Mouse (Mus musculus): ENCODE data around the gene Srgap3. TPM values are rescaled to one million over a fixed set of nuclear protein-coding genes. Genes with fewer than 3 reads are reported as not detected.

The Srgap3 gene
- polyA plus RNA-seq, 1 experiment from 2014 or later, result 1.5 TPM

DNA sequence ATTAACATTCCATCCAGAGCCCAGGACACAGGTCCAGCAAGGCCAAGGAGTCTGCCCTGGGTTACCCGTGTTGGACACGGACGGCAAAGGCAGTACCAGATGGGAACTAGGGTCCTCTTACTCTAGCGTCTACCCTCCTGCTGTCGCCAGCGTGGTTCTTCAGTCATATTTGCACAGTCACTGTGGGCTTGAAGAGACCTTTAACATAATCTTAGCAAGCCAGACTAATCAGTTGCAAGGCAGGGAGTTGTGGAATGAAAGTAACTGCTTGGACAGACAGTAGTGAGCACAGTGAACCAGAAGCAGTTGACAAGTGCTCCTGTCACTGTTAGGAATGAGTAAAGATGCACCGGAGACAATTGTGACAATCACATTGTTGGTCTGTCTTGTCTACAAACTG, 173.3 kb downstream of the Srgap3 start:
- no peak for TF ChIP-seq CTCF (IDR thresholded peaks at IDR 0.05; ENCODE audit: low read depth)
- TF ChIP-seq EP300 (optimal IDR thresholded peaks at IDR 0.05), result no peak
- ATAC-seq (ENCODE audit: low FRiP score, low TSS enrichment), result no peak

GRCm38 (mm10) chr6:112770996-112771395, 176.1 kb downstream of the Srgap3 start:
- Histone ChIP-seq H3K36me3 (ENCODE audit: control insufficient read depth, insufficient read depth, low read length) (no peaks in the 10 kb centered on the region), H3K9ac (ENCODE audit: low read length) (no peak overlapping the region), H3K27me3 (ENCODE audit: control insufficient read depth, insufficient read depth, low read length) (no peaks in the 10 kb centered on the region), H3K27ac (replicated peaks) (no peak overlapping the region), H3K4me3 (ENCODE audit: low read depth, low read length) (no peak overlapping the region), H3K4me1 (replicated peaks; ENCODE audit: control insufficient read depth, insufficient read depth) (no peaks in the 10 kb centered on the region), H3K4me2 (replicated peaks; ENCODE audit: low read depth) (no peak overlapping the region), H3K9me3 (ENCODE audit: control insufficient read depth, low read length) (no peaks in the 10 kb centered on the region)
- ATAC-seq (ENCODE audit: low FRiP score, low TSS enrichment) (no peak), DNase-seq (ENCODE audit: low spot score) (no peak)
- WGBS, result 87% methylated on average over 2 of the region's 2 CpGs
- TF ChIP-seq CTCF (IDR thresholded peaks at IDR 0.05; ENCODE audit: low read depth), result no peak
- no peak for TF ChIP-seq EP300 (optimal IDR thresholded peaks at IDR 0.05)

More for the DNA sequence above, 173.3 kb downstream of the Srgap3 start:
- H3K27me3 ChIP-seq (ENCODE audit: control insufficient read depth, insufficient read depth, low read length), result no peaks in the 10 kb centered on the region
- no peaks in the 10 kb centered on the region for H3K9me3 ChIP-seq (ENCODE audit: control insufficient read depth, low read length)
- H3K9ac ChIP-seq (ENCODE audit: low read length), result no peak overlapping the region
- H3K4me2 ChIP-seq (replicated peaks; ENCODE audit: low read depth), result no peak overlapping the region
- DNase-seq (ENCODE audit: low spot score), result no peak
- no peak overlapping the region for H3K4me3 ChIP-seq (ENCODE audit: low read depth, low read length)
- H3K4me1 ChIP-seq (replicated peaks; ENCODE audit: control insufficient read depth, insufficient read depth), result no peaks in the 10 kb centered on the region
- WGBS, result 93% methylated on average over 7 of the region's 7 CpGs
- no peaks in the 10 kb centered on the region for H3K36me3 ChIP-seq (ENCODE audit: control insufficient read depth, insufficient read depth, low read length)
- H3K27ac ChIP-seq (replicated peaks), result no peak overlapping the region

DNA sequence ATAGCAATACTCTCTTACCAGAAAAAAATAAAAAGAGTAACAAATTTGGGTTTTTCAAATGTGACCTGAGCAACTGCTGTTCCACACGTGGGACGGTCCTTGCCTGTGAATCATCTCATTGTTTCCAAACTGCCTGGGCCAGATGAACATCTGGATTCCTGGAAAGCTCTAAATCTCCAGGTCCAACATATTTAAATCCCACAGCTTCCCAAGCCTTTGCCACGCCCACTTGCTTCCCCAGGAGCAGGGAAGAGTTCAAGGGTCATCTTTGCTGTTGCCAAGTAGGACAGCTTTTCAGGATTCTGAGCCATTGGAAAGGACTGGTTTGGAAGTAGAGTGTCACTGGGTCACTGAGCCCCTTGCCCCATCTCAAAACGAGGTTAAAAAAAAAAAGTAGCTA, 188.5 kb downstream of the Srgap3 start:
- Histone ChIP-seq H3K4me1 (replicated peaks; ENCODE audit: control insufficient read depth, insufficient read depth) (no peaks in the 10 kb centered on the region), H3K27me3 (ENCODE audit: control insufficient read depth, insufficient read depth, low read length) (no peaks in the 10 kb centered on the region), H3K9ac (ENCODE audit: low read length) (no peak overlapping the region), H3K4me2 (replicated peaks; ENCODE audit: low read depth) (no peak overlapping the region), H3K9me3 (ENCODE audit: control insufficient read depth, low read length) (no peaks in the 10 kb centered on the region), H3K4me3 (ENCODE audit: low read depth, low read length) (no peak overlapping the region), H3K36me3 (ENCODE audit: control insufficient read depth, insufficient read depth, low read length) (no peaks in the 10 kb centered on the region), H3K27ac (replicated peaks) (no peak overlapping the region)
- TF ChIP-seq CTCF (IDR thresholded peaks at IDR 0.05; ENCODE audit: low read depth) (no peak), EP300 (optimal IDR thresholded peaks at IDR 0.05) (no peak)
- DNase-seq (ENCODE audit: low spot score) (no peak), ATAC-seq (ENCODE audit: low FRiP score, low TSS enrichment) (no peak)
- 39% methylated on average over 4 of the region's 4 CpGs for WGBS

GRCm38 (mm10) chr6:112756866-112757265, 190.2 kb downstream of the Srgap3 start:
- Histone ChIP-seq H3K27ac (replicated peaks) (no peak overlapping the region), H3K27me3 (ENCODE audit: control insufficient read depth, insufficient read depth, low read length) (no peaks in the 10 kb centered on the region), H3K4me1 (replicated peaks; ENCODE audit: control insufficient read depth, insufficient read depth) (no peaks in the 10 kb centered on the region), H3K36me3 (ENCODE audit: control insufficient read depth, insufficient read depth, low read length) (no peaks in the 10 kb centered on the region), H3K9ac (ENCODE audit: low read length) (no peak overlapping the region), H3K4me3 (ENCODE audit: low read depth, low read length) (no peak overlapping the region), H3K4me2 (replicated peaks; ENCODE audit: low read depth) (no peak overlapping the region), H3K9me3 (ENCODE audit: control insufficient read depth, low read length) (no peaks in the 10 kb centered on the region)
- TF ChIP-seq CTCF (IDR thresholded peaks at IDR 0.05; ENCODE audit: low read depth), result no peak
- TF ChIP-seq EP300 (optimal IDR thresholded peaks at IDR 0.05), result no peak
- 34% methylated on average over 4 of the region's 4 CpGs for WGBS
- ATAC-seq (ENCODE audit: low FRiP score, low TSS enrichment) (no peak), DNase-seq (ENCODE audit: low spot score) (no peak)

GRCm38 (mm10) chr6:112754994-112755393, 192.1 kb downstream of the Srgap3 start:
- DNase-seq (ENCODE audit: low spot score) (no peak), ATAC-seq (ENCODE audit: low FRiP score, low TSS enrichment) (no peak)
- no peaks in the 10 kb centered on the region for H3K9me3 ChIP-seq (ENCODE audit: control insufficient read depth, low read length)
- no peaks in the 10 kb centered on the region for H3K27me3 ChIP-seq (ENCODE audit: control insufficient read depth, insufficient read depth, low read length)
- no peak overlapping the region for H3K27ac ChIP-seq (replicated peaks)
- TF ChIP-seq CTCF (IDR thresholded peaks at IDR 0.05; ENCODE audit: low read depth) (no peak), EP300 (optimal IDR thresholded peaks at IDR 0.05) (no peak)
- H3K4me3 ChIP-seq (ENCODE audit: low read depth, low read length), result no peak overlapping the region
- no peak overlapping the region for H3K9ac ChIP-seq (ENCODE audit: low read length)
- no peaks in the 10 kb centered on the region for H3K4me1 ChIP-seq (replicated peaks; ENCODE audit: control insufficient read depth, insufficient read depth)
- H3K36me3 ChIP-seq (ENCODE audit: control insufficient read depth, insufficient read depth, low read length), result no peaks in the 10 kb centered on the region
- WGBS, result 90% methylated on average over 6 of the region's 6 CpGs
- no peak overlapping the region for H3K4me2 ChIP-seq (replicated peaks; ENCODE audit: low read depth)

DNA sequence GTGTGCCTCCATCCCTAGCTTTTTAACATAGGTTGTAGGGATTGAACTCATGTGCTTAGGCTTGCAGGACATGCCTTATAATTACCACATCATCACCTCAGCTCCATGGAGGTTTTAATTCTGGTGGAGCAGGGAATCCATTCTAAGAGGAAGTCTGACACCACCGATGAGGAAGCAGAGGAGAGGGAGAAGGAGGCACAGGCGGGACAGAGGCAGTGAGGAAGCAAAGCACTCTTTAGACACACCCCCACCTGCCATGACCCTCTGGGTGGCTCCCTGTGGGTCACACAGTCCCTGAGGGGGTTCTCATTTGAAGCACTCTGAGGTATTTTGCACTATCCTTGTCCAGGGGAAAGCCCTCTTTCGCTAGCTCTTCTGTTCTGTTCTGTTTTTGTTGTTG, 194.5 kb downstream of the Srgap3 start:
- WGBS, result 75% methylated on average over 3 of the region's 3 CpGs
- H3K4me1 ChIP-seq (replicated peaks; ENCODE audit: control insufficient read depth, insufficient read depth), result no peaks in the 10 kb centered on the region
- H3K9ac ChIP-seq (ENCODE audit: low read length), result no peak overlapping the region
- H3K9me3 ChIP-seq (ENCODE audit: control insufficient read depth, low read length), result no peaks in the 10 kb centered on the region
- no peaks in the 10 kb centered on the region for H3K27me3 ChIP-seq (ENCODE audit: control insufficient read depth, insufficient read depth, low read length)
- H3K27ac ChIP-seq (replicated peaks), result no peak overlapping the region
- no peak overlapping the region for H3K4me2 ChIP-seq (replicated peaks; ENCODE audit: low read depth)
- DNase-seq (ENCODE audit: low spot score), result no peak
- no peaks in the 10 kb centered on the region for H3K36me3 ChIP-seq (ENCODE audit: control insufficient read depth, insufficient read depth, low read length)
- ATAC-seq (ENCODE audit: low FRiP score, low TSS enrichment), result no peak
- no peak for TF ChIP-seq CTCF (IDR thresholded peaks at IDR 0.05; ENCODE audit: low read depth)
- H3K4me3 ChIP-seq (ENCODE audit: low read depth, low read length), result no peak overlapping the region
